Comparison of ENCODE assay signal across 8 mouse cellular contexts in genomic region chr7:79935511-79936205, GRCm38 (mm10). TPM values are rescaled to one million over a fixed set of nuclear protein-coding genes. Genes with fewer than 3 reads are reported as not detected.
DNase-seq lines count a peak whose midpoint lies in the region; ATAC-seq lines count a peak whose summit lies in the region.

No protein-coding gene starts in this region.

- peak overlapping the region; percentile 75 for H3K4me3 ChIP-seq in brown adipose tissue, adult 24 weeks (ENCODE audit: insufficient read depth, low read depth, low read length)
- peak overlapping the region; percentile 39 for H3K4me3 ChIP-seq in hindbrain, embryonic 14.5 days (replicated peaks; ENCODE audit: low read length)
- peak overlapping the region; percentile 47 for H3K4me3 ChIP-seq in midbrain, embryonic 14.5 days (replicated peaks; ENCODE audit: low read depth, low read length)

- H3K27me3 ChIP-seq in hindbrain, embryonic 14.5 days (ENCODE audit: control insufficient read depth, insufficient read depth, low read length) = no peaks in the 10 kb centered on the region
- no peaks in the 10 kb centered on the region for H3K27me3 ChIP-seq in midbrain, embryonic 14.5 days (ENCODE audit: control insufficient read depth, insufficient read depth, low read length)

- 5% methylated on average over 19 of the region's 19 CpGs for WGBS in hindbrain, embryonic 14.5 days
- 12% methylated on average over 19 of the region's 19 CpGs for WGBS in midbrain, embryonic 14.5 days

- no peaks in the 10 kb centered on the region for H3K9me3 ChIP-seq in hindbrain, embryonic 14.5 days (ENCODE audit: control insufficient read depth, low read length)
- H3K9me3 ChIP-seq in midbrain, embryonic 14.5 days (ENCODE audit: control insufficient read depth, low read length) = no peaks in the 10 kb centered on the region

- no peaks in the 10 kb centered on the region for H3K4me1 ChIP-seq in brown adipose tissue, adult 24 weeks (ENCODE audit: control insufficient read depth, insufficient read depth, insufficient read length, low read length)
- peaks cover 14% of the 10 kb centered on the region for H3K4me1 ChIP-seq in hindbrain, embryonic 14.5 days (replicated peaks; ENCODE audit: control insufficient read depth, insufficient read depth, low read length)
- peaks cover 11% of the 10 kb centered on the region for H3K4me1 ChIP-seq in midbrain, embryonic 14.5 days (ENCODE audit: control insufficient read depth, insufficient read depth, low read length)

- no peak for ATAC-seq in hindbrain, embryonic 14.5 days (ENCODE audit: low FRiP score)
- ATAC-seq in midbrain, embryonic 14.5 days (ENCODE audit: low FRiP score, low TSS enrichment) = no peak

- peak overlapping the region; percentile 83 for H3K27ac ChIP-seq in brown adipose tissue, adult 24 weeks (replicated peaks; ENCODE audit: low read depth, low read length)
- peak overlapping the region; percentile 29; the same call in 1 of the 2 replicates for H3K27ac ChIP-seq in hindbrain, embryonic 14.5 days
- peak overlapping the region; percentile 52; the same call in 1 of the 2 replicates for H3K27ac ChIP-seq in midbrain, embryonic 14.5 days (replicated peaks; ENCODE audit: low read depth, low read length)

- no peaks in the 10 kb centered on the region for H3K36me3 ChIP-seq in hindbrain, embryonic 14.5 days (replicated peaks; ENCODE audit: control insufficient read depth, insufficient read depth)
- H3K36me3 ChIP-seq in midbrain, embryonic 14.5 days (ENCODE audit: control insufficient read depth, insufficient read depth, low read length) = no peaks in the 10 kb centered on the region

- peak overlapping the region; percentile 61 for H3K9ac ChIP-seq in hindbrain, embryonic 14.5 days
- H3K9ac ChIP-seq in midbrain, embryonic 14.5 days (replicated peaks; ENCODE audit: low read length) = peak overlapping the region; percentile 64

- DNase-seq in MN1 (ENCODE audit: low spot score) = peak; percentile 40
- peak; percentile 21 for DNase-seq in gastrocnemius, postnatal 10 days
- DNase-seq in hindbrain, embryonic 14.5 days (ENCODE audit: low spot score) = no peak
- peak; percentile 24 for DNase-seq in liver
- peak; percentile 25 for DNase-seq in midbrain, embryonic 14.5 days
- peak; percentile 34 for DNase-seq in urinary bladder, postnatal 25 days (ENCODE audit: low spot score)
- no peak for DNase-seq in left cerebral cortex, adult 11 months (ENCODE audit: low spot score)

- peak overlapping the region; percentile 64 for H3K4me2 ChIP-seq in hindbrain, embryonic 14.5 days (replicated peaks)
- peak overlapping the region; percentile 75 for H3K4me2 ChIP-seq in midbrain, embryonic 14.5 days (ENCODE audit: low read length)

RNA-seq across cellular contexts. Expression of gene Arpin, which starts 0.5 kb away (rescaled TPM):
- 9.3 and 16.1 TPM in 2 replicates for polyA plus RNA-seq in brown adipose tissue, adult 24 weeks (2012; ENCODE audit: insufficient read depth, insufficient read length, missing spikeins)
- total RNA-seq in gastrocnemius, postnatal 10 days (2021) = 1 to 10 TPM; 8.1 to 9.2 TPM
- polyA plus RNA-seq in hindbrain, embryonic 14.5 days (2014; fragmentation: Nextera tagmentation; extraction: Ambion mirVana) = 18.7 and 19.8 TPM in 2 replicates
- polyA plus RNA-seq in midbrain, embryonic 14.5 days (2014; fragmentation: Nextera tagmentation; extraction: Ambion mirVana) = 15.4 and 17.9 TPM in 2 replicates

RNA-seq across cellular contexts. Expression of gene Ap3s2, which starts 15.2 kb away (rescaled TPM):
- polyA plus RNA-seq in brown adipose tissue, adult 24 weeks (2012; ENCODE audit: insufficient read depth, insufficient read length, missing spikeins) = 9.4 and 15.4 TPM in 2 replicates
- 10 to 100 TPM; 20.6 to 21.9 TPM for total RNA-seq in gastrocnemius, postnatal 10 days (2021)
- 46.4 and 49.0 TPM in 2 replicates for polyA plus RNA-seq in hindbrain, embryonic 14.5 days (2014; fragmentation: Nextera tagmentation; extraction: Ambion mirVana)
- polyA plus RNA-seq in midbrain, embryonic 14.5 days (2014; fragmentation: Nextera tagmentation; extraction: Ambion mirVana) = 43.6 and 51.1 TPM in 2 replicates

Comparison
In these comparisons a context has a peak if more than half of its experiments do, and no peak if none do; other contexts are left out.
1. DNase-seq: peak in MN1 (single experiment), gastrocnemius, postnatal 10 days (single experiment), liver (single experiment), midbrain, embryonic 14.5 days (single experiment) and urinary bladder, postnatal 25 days (single experiment); none in hindbrain, embryonic 14.5 days (single experiment) and left cerebral cortex, adult 11 months (single experiment).
2. H3K27ac ChIP-seq: peak in every context shown above with its lines; median percentile 83 in brown adipose tissue, adult 24 weeks; 52 in midbrain, embryonic 14.5 days; 29 in hindbrain, embryonic 14.5 days.
3. Peak in every context shown above with its lines, with median percentiles within 50 percentile points of each other: H3K4me3 ChIP-seq.